Comparison of ENCODE assay signal across 8 mouse cellular contexts in the genomic region with DNA sequence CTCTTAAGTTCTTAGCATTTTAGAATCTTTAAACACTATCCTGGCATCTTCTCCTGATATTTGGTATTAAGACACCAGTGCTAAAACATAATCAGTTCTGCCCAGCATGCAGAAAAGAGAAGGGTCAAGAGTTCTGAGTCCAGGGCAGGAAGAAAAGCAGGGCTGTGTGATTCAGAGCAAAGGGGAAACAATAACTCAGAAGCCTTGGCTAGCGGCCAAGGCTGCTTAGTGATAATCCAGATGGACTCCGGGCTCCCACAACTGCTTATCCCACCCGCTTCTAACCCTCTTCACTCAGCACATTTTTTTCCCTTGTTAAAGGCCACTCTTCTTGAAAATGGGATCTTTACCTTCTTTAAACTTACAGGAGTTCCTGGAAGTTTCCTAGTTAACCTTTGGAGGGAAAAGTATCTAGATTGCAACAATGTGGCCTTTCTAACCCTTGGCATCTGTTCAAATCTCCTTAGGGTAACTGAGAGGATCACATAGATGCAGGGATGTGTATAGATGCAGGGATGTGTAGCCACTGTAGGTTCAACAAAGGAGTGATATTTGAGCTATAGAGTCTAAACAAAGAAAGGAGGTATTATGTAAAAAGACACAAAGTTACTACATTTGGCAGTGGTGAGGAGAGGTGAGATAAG. TPM values are rescaled to one million over a fixed set of nuclear protein-coding genes. Genes with fewer than 3 reads are reported as not detected.
DNase-seq lines count a peak whose midpoint lies in the region; ATAC-seq and TF ChIP-seq lines count a peak whose summit lies in the region.

No protein-coding gene starts in this region.

- no peak overlapping the region for H3K4me3 ChIP-seq in embryonic facial prominence, embryonic 11.5 days (ENCODE audit: low read depth, low read length)
- H3K4me3 ChIP-seq in embryonic facial prominence, embryonic 10.5 days: no peak overlapping the region
- no peak overlapping the region for H3K4me3 ChIP-seq in intestine, postnatal 0 days (ENCODE audit: low read depth, low read length)

- TF ChIP-seq CTCF in intestine, postnatal 0 days (IDR thresholded peaks at IDR 0.05; ENCODE audit: low read depth): no peak

- 38% methylated on average over 3 of the region's 3 CpGs for WGBS in embryonic facial prominence, embryonic 11.5 days
- 41% methylated on average over 3 of the region's 3 CpGs for WGBS in embryonic facial prominence, embryonic 10.5 days
- WGBS in intestine, postnatal 0 days: under 1% methylated on average over 3 of the region's 3 CpGs

- H3K9me3 ChIP-seq in embryonic facial prominence, embryonic 11.5 days (replicated peaks; ENCODE audit: control insufficient read depth, low read length): no peaks in the 10 kb centered on the region
- no peaks in the 10 kb centered on the region for H3K9me3 ChIP-seq in embryonic facial prominence, embryonic 10.5 days
- H3K9me3 ChIP-seq in intestine, postnatal 0 days (ENCODE audit: control insufficient read depth): no peaks in the 10 kb centered on the region

- no peak overlapping the region for H3K9ac ChIP-seq in embryonic facial prominence, embryonic 11.5 days (replicated peaks; ENCODE audit: low read length)
- no peak overlapping the region for H3K9ac ChIP-seq in intestine, postnatal 0 days (ENCODE audit: low read depth, low read length)

- no peak overlapping the region for H3K27ac ChIP-seq in embryonic facial prominence, embryonic 11.5 days (replicated peaks; ENCODE audit: low read depth, low read length)
- H3K27ac ChIP-seq in embryonic facial prominence, embryonic 10.5 days (replicated peaks): no peak overlapping the region
- H3K27ac ChIP-seq in intestine, postnatal 0 days (ENCODE audit: low read depth, low read length): peak overlapping the region; percentile 35

- H3K27me3 ChIP-seq in embryonic facial prominence, embryonic 11.5 days (ENCODE audit: control insufficient read depth, insufficient read depth, low read length): no peaks in the 10 kb centered on the region
- no peaks in the 10 kb centered on the region for H3K27me3 ChIP-seq in embryonic facial prominence, embryonic 10.5 days (replicated peaks; ENCODE audit: low read depth, poor library complexity, severe bottlenecking)
- no peaks in the 10 kb centered on the region for H3K27me3 ChIP-seq in intestine, postnatal 0 days (replicated peaks; ENCODE audit: control insufficient read depth, insufficient read depth, low read length)

- no peaks in the 10 kb centered on the region for H3K4me1 ChIP-seq in embryonic facial prominence, embryonic 11.5 days (ENCODE audit: control insufficient read depth, insufficient read depth, low read length)
- peaks cover 18% of the 10 kb centered on the region for H3K4me1 ChIP-seq in embryonic facial prominence, embryonic 10.5 days
- H3K4me1 ChIP-seq in intestine, postnatal 0 days (replicated peaks; ENCODE audit: control insufficient read depth, insufficient read depth, low read length): no peaks in the 10 kb centered on the region

- peak; percentile 64 for DNase-seq in embryonic facial prominence, embryonic 11.5 days (ENCODE audit: low spot score)
- DNase-seq in embryonic facial prominence, embryonic 10.5 days (ENCODE audit: low spot score): no peak
- DNase-seq in brain, adult 2 months (ENCODE audit: low read depth, low spot score): peak; percentile 20
- peak; percentile 98 for DNase-seq in heart, adult 11 months
- peak; percentile 62 to 73 for DNase-seq in lung, postnatal 4 days
- DNase-seq in testis, postnatal 14 days (ENCODE audit: low spot score): peak; percentile 51
- no peak for DNase-seq in thymus, postnatal 25 days

- H3K36me3 ChIP-seq in embryonic facial prominence, embryonic 11.5 days (replicated peaks; ENCODE audit: control insufficient read depth, insufficient read depth, low read depth, low read length): no peaks in the 10 kb centered on the region
- no peaks in the 10 kb centered on the region for H3K36me3 ChIP-seq in embryonic facial prominence, embryonic 10.5 days (replicated peaks)
- no peaks in the 10 kb centered on the region for H3K36me3 ChIP-seq in intestine, postnatal 0 days (ENCODE audit: control insufficient read depth, insufficient read depth)

- no peak overlapping the region for H3K4me2 ChIP-seq in embryonic facial prominence, embryonic 11.5 days (ENCODE audit: low read depth, low read length)
- H3K4me2 ChIP-seq in intestine, postnatal 0 days (replicated peaks; ENCODE audit: low read depth): no peak overlapping the region

- no peak for ATAC-seq in embryonic facial prominence, embryonic 11.5 days (replicated peaks; ENCODE audit: insufficient number of reproducible peaks, low FRiP score, low TSS enrichment, low read depth)
- peak; percentile 62; the same call in 1 of the 2 replicates for ATAC-seq in intestine, postnatal 0 days

RNA-seq across cellular contexts. Expression of gene Dhx40, which starts 33.1 kb away (rescaled TPM):
- polyA plus RNA-seq in embryonic facial prominence, embryonic 11.5 days (2014; fragmentation: Nextera tagmentation; extraction: Ambion mirVana): 41.8 and 47.0 TPM in 2 replicates
- polyA plus RNA-seq in embryonic facial prominence, embryonic 10.5 days (2016; fragmentation: Nextera tagmentation; extraction: Ambion mirVana): 34.6 and 36.2 TPM in 2 replicates
- polyA plus RNA-seq in intestine, postnatal 0 days (2015; fragmentation: Nextera tagmentation; extraction: Ambion mirVana): 8.4 and 8.6 TPM in 2 replicates

Comparison
In these comparisons a context has a peak if more than half of its experiments do, and no peak if none do; other contexts are left out.
1. DNase-seq: peak in embryonic facial prominence, embryonic 11.5 days (single experiment), brain, adult 2 months (single experiment), heart, adult 11 months (single experiment), lung, postnatal 4 days (2 of 2) and testis, postnatal 14 days (single experiment); none in embryonic facial prominence, embryonic 10.5 days (single experiment) and thymus, postnatal 25 days (single experiment).